Mouse (Mus musculus) C2C12 (cell line): ENCODE results near the gene Ubr7. TPM values are rescaled to one million over a fixed set of nuclear protein-coding genes. Genes with fewer than 3 reads are reported as not detected.
A peak's percentile ranks its signal among the peaks of the same experiment; 100 is the strongest.

ENCODE experiments used
- H3K27me3 ChIP-seq: one replicate; pipeline ENCODE4 v1.6.1; 2011; ENCODE audit not compliant: control insufficient read depth, insufficient read depth, insufficient read length
- H3K36me3 ChIP-seq: one replicate; pipeline ENCODE4 v1.6.1; 2011; ENCODE audit not compliant: control insufficient read depth, insufficient read depth
- H3K4me3 ChIP-seq: one replicate; pipeline ENCODE4 v1.5.1; 2011; ENCODE audit warnings: mild to moderate bottlenecking, control low read depth; ENCODE audit not compliant: poor library complexity, insufficient read depth, severe bottlenecking
- H3K79me2 ChIP-seq: one replicate; pipeline ENCODE4 v1.6.1; 2011; ENCODE audit not compliant: control insufficient read depth, insufficient read depth
- H3K79me3 ChIP-seq: one replicate; pipeline ENCODE4 v1.6.1; 2011; ENCODE audit warnings: low read depth, control low read depth
- H3ac ChIP-seq: one replicate; pipeline ENCODE3; 2011; ENCODE audit warnings: low read depth; ENCODE audit not compliant: control insufficient read depth, insufficient read length
- CEBPB ChIP-seq: IDR thresholded peaks from one replicate; pipeline ENCODE4 v1.6.1; 2011; ENCODE audit warnings: low read depth, mild to moderate bottlenecking, control low read depth, moderate library complexity
- CTCF ChIP-seq: IDR thresholded peaks from one replicate; pipeline ENCODE4 v1.5.1; 2011; ENCODE audit not compliant: control insufficient read depth, insufficient read depth, insufficient read length
- FOSL1 ChIP-seq: IDR thresholded peaks from one replicate; pipeline ENCODE4 v1.8.0; 2011; ENCODE audit warnings: mild to moderate bottlenecking, low read length; ENCODE audit not compliant: poor library complexity, insufficient read depth, severe bottlenecking
- MAX ChIP-seq: IDR thresholded peaks from one replicate; pipeline ENCODE4 v1.6.1; 2011; ENCODE audit warnings: mild to moderate bottlenecking, control low read depth
- MYOD1 ChIP-seq: IDR thresholded peaks from one replicate; pipeline ENCODE4 v1.6.1; 2011; ENCODE audit warnings: low read depth; ENCODE audit not compliant: control insufficient read depth, insufficient read length
- MYOG ChIP-seq: IDR thresholded peaks from one replicate; pipeline ENCODE4 v1.6.1; 2011; ENCODE audit not compliant: control insufficient read depth, insufficient read length; ENCODE audit errors: extremely low read depth
- USF1 ChIP-seq: IDR thresholded peaks from one replicate; pipeline ENCODE4 v1.6.1; 2011; ENCODE audit warnings: low read depth, mild to moderate bottlenecking, control low read depth, moderate library complexity
- polyA plus RNA-seq: library from polyadenylated mRNA; unstranded; fragments of >200 nt; fragmentation: generic; extraction: Trizol; gene quantifications from one replicate; pipeline ENCODE4 v1.2.1, GENCODE M21; 2012; ENCODE audit warnings: missing spikeins

Ubr7 gene
- polyA plus RNA-seq, 1 experiment: 20.6 TPM

DNA sequence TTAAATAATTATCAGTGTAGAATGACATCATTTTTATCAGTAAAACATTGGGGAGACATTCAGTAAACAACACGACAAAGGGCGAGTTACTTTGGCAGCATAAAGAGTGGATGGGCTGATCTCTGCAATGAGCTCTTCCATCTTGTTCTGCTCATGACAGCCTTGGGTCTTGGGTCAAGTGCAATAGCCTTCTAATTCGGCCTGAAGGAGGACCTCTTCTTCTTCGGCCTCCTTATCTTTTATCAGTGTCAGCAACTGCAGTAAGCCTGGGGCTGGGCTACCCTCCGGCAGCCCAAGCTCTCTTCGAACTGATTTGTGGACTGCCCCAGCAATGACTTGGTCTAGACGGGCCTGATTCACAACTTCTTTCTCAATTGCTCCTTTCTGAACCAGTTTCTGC lies 15.7 kb upstream of the Ubr7 start:
- peaks cover 27% of the 10 kb centered on the region for H3K79me3 ChIP-seq
- TF ChIP-seq CEBPB (no peak), MYOG (no peak), USF1 (no peak), MYOD1 (no peak), MAX (no peak), FOSL1 (no peak), CTCF (no peak)
- H3K36me3 ChIP-seq: peaks cover 19% of the 10 kb centered on the region
- no peak overlapping the region for H3K4me3 ChIP-seq
- no peaks in the 10 kb centered on the region for H3K27me3 ChIP-seq
- H3K79me2 ChIP-seq: peaks cover 48% of the 10 kb centered on the region
- H3ac ChIP-seq: no peak overlapping the region

DNA sequence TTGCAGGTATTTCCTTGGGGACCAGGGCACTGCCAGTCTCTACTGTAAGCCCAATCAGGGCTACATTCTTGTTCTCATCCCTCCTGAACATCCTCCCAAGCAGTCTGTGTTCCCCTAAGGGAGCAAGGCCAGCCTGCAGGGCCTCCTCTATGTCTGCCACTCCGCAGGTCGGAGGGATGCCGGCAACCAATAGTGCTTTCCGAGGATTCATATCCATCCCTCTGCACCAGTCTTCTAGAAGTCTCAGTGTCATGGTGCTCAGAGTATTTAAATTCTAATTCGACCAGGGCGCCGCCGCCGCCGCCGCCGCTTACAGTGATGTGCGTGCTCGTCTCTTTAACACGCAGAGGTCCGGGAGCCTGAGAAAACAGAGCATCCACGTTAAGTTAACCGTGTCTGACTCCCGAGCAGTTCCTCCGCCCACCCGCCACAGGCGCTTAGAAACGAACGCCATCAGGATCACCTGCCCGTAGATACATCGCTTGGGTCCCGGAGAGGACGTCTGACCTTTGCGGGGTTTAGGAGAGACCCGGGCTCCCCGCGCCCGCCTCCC lies 14.7 kb upstream of the Ubr7 start:
- TF ChIP-seq USF1: no peak
- no peak for TF ChIP-seq CTCF
- TF ChIP-seq MYOG: no peak
- no peak for TF ChIP-seq FOSL1
- no peak for TF ChIP-seq CEBPB
- TF ChIP-seq MAX: no peak
- TF ChIP-seq MYOD1: no peak
- peaks cover 58% of the 10 kb centered on the region for H3K79me2 ChIP-seq
- peaks cover 24% of the 10 kb centered on the region for H3K36me3 ChIP-seq
- peak overlapping the region; percentile 84 for H3ac ChIP-seq
- peaks cover 36% of the 10 kb centered on the region for H3K79me3 ChIP-seq
- H3K27me3 ChIP-seq: no peaks in the 10 kb centered on the region
- peak overlapping the region; percentile 61 for H3K4me3 ChIP-seq

DNA sequence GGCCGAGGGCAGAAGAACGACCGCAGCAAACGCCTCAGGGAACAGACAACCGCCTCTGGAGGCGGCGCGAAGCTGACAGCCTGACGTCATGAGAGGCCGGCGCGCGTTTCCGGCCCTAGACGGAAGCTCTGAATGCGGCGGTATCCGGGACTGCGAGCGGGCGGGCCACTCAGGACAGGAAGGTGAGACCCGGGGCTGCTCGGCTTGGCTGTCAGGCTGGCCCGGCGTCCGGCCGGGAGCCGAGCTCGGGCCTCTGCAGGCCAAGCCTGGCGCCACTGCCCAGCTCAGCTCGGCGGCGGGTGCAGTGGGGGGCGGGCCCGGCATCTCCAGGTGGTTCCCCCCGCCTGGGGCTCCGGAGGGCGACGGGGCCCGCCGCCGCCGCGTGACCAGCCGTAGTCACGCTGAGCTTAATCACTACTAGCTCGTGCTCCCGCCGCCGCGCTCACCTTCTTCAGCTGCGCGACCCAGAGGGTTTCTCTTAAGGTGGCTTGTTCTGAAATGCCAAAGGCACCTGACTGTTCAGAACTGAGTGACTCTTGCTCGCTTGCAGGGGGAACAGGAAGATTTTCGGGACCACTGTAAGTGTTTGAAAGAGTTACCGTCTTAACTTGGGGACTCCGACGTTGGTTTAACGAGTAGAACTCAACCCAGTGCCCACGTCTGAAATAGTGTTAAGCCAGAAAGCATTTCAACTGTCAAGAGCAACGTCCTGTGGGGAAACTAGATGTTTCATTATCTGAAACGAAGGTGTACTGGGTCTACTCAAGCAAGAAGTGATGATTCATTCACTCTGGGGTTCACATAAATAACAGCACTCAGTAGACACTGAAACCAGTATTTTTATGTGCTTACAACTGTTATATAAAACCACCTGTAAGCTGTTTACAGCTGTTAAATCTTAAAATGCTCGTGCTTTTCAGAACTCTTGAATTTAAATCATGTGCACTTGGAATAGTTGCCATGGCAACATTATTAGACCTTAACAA lies 13.9 kb upstream of the Ubr7 start, which contains the start of the genes Moap1 and Tmem251:
Gene Moap1, minus strand, starts transcription at position 73 of the 986 bp plus-strand sequence.
Gene Tmem251, plus strand, starts transcription at position 174 of the 986 bp plus-strand sequence.
- Histone ChIP-seq H3K4me3 (peak within 1 kb of the TSS; percentile 61), H3K36me3 (peaks cover 24% of the 10 kb centered on the region), H3K27me3 (no peaks in the 10 kb centered on the region), H3K79me3 (peaks cover 37% of the 10 kb centered on the region), H3K79me2 (peaks cover 66% of the 10 kb centered on the region), H3ac (peak within 1 kb of the TSS; percentile 84)
- TF ChIP-seq MYOD1 (no peak), USF1 (no peak), CTCF (no peak), MYOG (no peak), MAX (no peak), FOSL1 (no peak)

DNA sequence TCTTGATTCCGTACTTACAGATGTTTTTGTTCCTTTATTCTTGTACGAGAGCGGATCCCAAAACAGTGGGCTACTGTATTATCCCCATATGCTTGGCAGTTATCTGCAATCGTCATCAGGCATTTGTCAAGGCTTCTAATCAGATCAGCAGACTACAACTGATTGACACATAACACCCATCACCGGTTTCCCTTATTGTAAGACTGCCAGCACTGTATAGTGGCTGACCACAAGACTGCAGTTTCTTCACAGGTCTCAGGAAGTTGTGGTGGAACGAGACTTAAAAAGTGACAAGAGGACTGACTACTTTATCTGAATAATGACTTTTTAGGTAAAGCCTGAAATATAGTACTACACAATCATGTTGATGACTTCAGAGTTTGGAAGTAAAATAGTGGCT lies 12.9 kb upstream of the Ubr7 start:
- TF ChIP-seq FOSL1 (no peak), MYOD1 (no peak), CEBPB (no peak), MYOG (no peak), MAX (no peak)

DNA sequence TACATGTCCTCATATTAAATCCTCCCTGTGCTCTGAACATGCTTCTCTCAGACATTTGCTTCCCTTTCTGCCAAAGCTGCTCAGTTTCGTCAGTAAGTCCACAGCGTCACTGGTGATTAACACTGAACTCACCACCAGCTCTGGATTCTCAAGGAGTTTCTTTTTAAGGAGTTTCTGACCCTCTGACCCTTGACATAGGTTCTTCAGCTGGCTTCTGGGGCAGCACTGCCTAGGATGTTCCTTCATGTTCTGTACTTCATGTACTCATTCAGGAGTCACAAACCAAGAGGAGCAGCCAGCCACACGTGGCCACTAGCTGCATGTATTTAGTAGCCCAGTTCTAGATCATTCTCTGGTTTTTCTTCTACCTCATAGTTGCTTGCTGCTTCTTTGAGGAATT lies 9.5 kb upstream of the Ubr7 start:
- no peak overlapping the region for H3K4me3 ChIP-seq

More for the DNA sequence above, 12.9 kb upstream of the Ubr7 start:
- Histone ChIP-seq H3K4me3 (no peak overlapping the region), H3K36me3 (peaks cover 28% of the 10 kb centered on the region), H3K79me3 (peaks cover 42% of the 10 kb centered on the region), H3ac (no peak overlapping the region), H3K79me2 (peaks cover 76% of the 10 kb centered on the region), H3K27me3 (no peaks in the 10 kb centered on the region)

More for the DNA sequence above, 9.5 kb upstream of the Ubr7 start:
- no peak for TF ChIP-seq CEBPB
- TF ChIP-seq FOSL1: no peak
- Histone ChIP-seq H3K79me3 (peaks cover 72% of the 10 kb centered on the region), H3K27me3 (no peaks in the 10 kb centered on the region), H3ac (no peak overlapping the region), H3K79me2 (peaks cover 99% of the 10 kb centered on the region), H3K36me3 (peaks cover 16% of the 10 kb centered on the region)
